16 mouse cellular contexts compared by ENCODE assay signal in the genomic region with DNA sequence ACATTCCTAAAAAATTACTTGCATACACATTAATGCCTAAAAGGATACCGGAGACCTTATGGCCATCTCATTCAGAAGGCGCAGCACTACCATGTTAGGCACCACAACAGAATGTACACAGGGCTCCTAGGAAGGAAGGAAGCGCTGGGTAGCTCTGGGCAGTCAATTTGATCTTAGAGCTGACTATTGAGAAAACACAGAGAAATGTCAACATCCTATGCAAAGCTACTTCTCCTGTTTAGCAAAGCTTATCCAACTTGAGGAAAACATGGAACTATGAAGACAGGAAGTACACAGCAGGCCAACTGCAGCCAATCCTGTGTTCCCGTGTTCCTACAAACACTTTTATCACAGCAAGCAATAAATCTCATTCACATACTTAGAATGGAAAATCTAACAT.
"Had no signal": no experiment of that assay in that cellular context is flagged by ENCODE, and none has a peak within 500 bp of the region (broad histone marks: within the 10 kb centered on the region; RNA-seq: fewer than 3 reads in every experiment).

No protein-coding gene starts in this region.

- H3K4me2 ChIP-seq: kidney, embryonic 15.5 days; midbrain, embryonic 12.5 days; midbrain, embryonic 15.5 days; neural tube, embryonic 12.5 days; neural tube, embryonic 15.5 days; stomach, embryonic 15.5 days had no signal

- H3K27me3 ChIP-seq: kidney, embryonic 15.5 days; midbrain, embryonic 12.5 days; midbrain, embryonic 15.5 days; neural tube, embryonic 12.5 days; neural tube, embryonic 15.5 days; stomach, embryonic 15.5 days had no signal

- H3K9ac ChIP-seq: kidney, embryonic 15.5 days; liver, embryonic 14.5 days; midbrain, embryonic 12.5 days; midbrain, embryonic 15.5 days; neural tube, embryonic 12.5 days; neural tube, embryonic 15.5 days; stomach, embryonic 15.5 days had no signal

- H3K9me3 ChIP-seq: kidney, embryonic 15.5 days; midbrain, embryonic 12.5 days; midbrain, embryonic 15.5 days; neural tube, embryonic 12.5 days; neural tube, embryonic 15.5 days; stomach, embryonic 15.5 days had no signal

- ATAC-seq: intestine, postnatal 0 days; midbrain, embryonic 15.5 days had no signal

- H3K27ac ChIP-seq: kidney, embryonic 15.5 days; liver, embryonic 14.5 days; midbrain, embryonic 12.5 days; midbrain, embryonic 15.5 days; neural tube, embryonic 12.5 days; neural tube, embryonic 15.5 days; stomach, embryonic 15.5 days had no signal

- H3K4me3 ChIP-seq: kidney, embryonic 15.5 days; midbrain, embryonic 12.5 days; midbrain, embryonic 15.5 days; neural tube, embryonic 12.5 days; neural tube, embryonic 15.5 days; stomach, embryonic 15.5 days had no signal

- DNase-seq: kidney, adult 8-10 months; kidney, postnatal 14 days; kidney, postnatal 4 days; lung, adult 2 months; right cerebral cortex, adult 18-20 months; right cerebral cortex, postnatal 25 days; spleen, adult 18-20 months; thymus, postnatal 25 days had no signal
